Mouse (Mus musculus) G1E-ER4 (cell line): ENCODE measurements around the gene Lrrc57. TPM values are rescaled to one million over a fixed set of nuclear protein-coding genes. Genes with fewer than 3 reads are reported as not detected.
A peak's percentile ranks its signal among the peaks of the same experiment; 100 is the strongest.

ENCODE experiments used
- GATA1 ChIP-seq: IDR thresholded peaks from one replicate; pipeline ENCODE4 v1.8.0; 2012; ENCODE audit warnings: low read length, inconsistent platforms
- polyA plus RNA-seq: library from polyadenylated mRNA; stranded (reverse); fragments of >175 nt; gene quantifications from 2 replicates; pipeline ENCODE4 v1.2.3, GENCODE M21; 2012

The Lrrc57 gene
- 1.3 and 1.9 TPM in 2 replicates for polyA plus RNA-seq

DNA sequence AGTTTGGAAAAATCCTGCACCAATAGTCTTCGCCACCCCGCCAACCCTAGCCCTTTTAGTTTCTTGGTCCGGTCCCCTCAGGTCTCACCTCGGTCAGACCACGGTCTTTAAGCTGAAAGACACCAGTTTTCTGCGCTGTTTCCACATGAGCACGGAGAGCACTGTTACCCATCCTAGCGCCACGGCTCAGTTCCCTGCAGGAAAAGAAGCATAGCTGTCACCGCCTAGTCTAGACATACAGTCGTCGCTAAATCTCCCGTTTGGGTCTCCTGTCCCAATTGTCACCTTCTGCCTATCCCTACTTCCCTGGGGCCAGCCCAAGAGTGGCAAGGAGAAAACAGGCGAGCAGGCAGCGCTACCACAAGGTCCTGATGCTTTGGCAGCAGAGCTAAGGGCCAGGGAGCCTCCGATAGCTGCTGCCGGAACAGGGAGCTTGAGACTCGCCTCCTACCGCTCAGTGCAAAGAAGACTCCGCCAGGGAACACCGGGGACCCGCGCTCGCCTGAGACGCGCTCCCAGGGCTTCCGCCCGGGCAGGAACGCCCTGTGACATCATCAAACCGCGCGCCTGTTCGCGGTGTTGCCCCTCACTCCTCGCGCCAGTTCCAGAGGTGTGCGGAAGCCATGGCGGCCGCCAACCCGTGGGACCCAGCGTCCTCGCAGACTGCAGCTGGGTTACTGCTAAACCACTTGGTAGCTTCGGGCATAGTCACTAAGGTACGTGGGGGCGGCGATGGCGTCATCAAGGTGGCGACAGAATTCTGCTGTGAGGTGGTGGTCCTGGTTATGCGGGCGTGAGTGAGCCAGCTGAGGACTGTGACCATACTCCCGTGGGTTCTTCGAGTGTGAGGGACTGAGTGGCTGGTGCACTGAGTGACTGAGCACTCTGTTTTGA, at the start of gene Lrrc57, which contains the start of gene Haus2:
Gene Lrrc57 (minus strand): TSS at position 691 of the 894 bp plus-strand sequence.
Gene Haus2 (plus strand): TSS at position 554 of the 894 bp plus-strand sequence.
- no peak for TF ChIP-seq GATA1

DNA sequence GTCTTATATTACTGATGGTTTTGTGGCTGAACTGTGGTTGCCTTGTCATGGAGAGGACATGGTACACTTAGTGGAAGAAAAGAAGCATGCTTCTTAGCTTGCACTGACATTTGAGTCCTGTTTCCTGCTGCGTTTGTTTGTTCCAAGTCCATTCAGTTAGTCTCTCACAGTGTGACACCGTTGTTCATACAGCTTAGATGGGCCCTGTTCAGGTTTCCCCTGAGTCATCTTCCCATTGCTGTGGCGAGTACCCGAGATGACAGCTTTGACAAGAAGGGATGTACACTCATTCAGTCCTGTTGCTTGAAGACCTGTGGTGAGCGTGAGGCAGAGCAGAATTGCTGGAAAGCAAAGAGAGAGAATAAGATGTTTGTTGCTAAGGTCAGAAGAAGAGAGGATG, 49.2 kb upstream of the Lrrc57 start:
- no peak for TF ChIP-seq GATA1

DNA sequence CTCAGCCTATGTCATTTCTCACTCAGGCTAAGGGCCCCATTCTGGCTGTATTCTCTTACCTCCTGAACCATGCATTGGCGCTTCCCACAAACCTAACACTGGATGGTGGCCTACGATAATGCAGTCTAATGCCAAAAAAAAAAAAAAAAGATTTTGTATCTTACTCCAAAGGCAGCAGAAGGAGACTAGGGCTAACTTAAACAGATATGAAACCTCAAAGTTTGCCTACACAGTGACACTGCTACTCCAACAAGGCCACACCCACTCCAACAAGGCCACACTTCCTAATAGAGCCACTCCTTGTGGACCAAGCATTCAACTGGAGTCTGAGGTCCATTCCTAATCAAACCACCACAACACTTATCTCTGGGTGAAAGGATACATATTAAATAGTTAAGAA, 47.4 kb upstream of the Lrrc57 start:
- no peak for TF ChIP-seq GATA1

DNA sequence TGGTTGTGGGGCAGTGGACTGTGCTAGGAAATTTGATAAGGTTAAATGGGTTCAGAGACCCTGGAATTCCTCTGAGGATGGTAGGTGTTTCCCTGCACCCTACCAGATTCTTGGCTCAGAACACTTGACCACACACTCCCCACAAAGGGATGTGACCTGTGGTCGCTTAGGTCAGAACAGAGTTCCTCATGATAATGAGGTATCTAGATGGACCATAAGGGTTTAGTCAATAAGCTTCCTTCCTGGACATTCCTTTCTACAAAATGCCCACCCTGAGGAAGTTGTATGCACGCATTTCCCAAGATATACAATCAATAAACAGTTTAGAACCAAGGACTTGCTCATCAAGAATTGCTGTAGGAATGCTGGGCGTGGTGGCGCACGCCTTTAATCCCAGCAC, 46.6 kb upstream of the Lrrc57 start:
- TF ChIP-seq GATA1, result no peak

DNA sequence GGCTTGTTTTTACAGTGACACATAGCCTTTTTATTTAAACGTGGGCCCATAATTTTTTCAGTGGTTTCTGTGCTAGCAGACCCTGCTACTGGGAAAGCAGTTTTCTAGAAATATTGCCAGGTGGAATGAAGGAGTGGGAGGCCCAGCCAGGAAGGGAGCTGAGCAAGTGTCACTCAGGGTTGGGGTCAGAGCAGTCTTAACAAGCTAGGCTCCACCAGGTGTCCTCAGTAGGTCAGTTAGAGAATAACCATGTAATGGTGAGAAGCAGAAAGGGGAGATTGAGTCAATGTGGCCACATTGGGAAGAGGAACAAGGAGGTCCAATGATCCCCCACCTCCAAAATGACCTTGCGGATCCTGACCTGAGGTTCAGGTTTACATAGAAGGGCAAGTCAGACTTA, 45.4 kb upstream of the Lrrc57 start:
- no peak for TF ChIP-seq GATA1

DNA sequence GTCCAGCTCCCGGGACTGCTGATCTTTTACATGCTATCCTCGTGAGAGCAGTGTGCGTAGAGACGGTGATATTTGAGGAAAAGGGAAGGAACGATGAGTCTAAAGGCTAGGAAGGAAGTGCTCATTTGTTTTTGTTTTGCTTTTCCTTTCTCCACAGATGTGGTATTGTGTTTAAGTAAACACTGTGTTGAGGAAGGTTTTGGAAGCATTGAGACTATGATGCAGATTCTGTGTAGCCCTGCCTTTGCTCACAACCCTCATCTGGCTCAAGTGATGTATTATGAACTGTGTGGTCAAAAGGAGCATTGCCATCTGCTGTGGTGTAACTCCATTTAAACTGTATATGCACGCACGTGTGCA, 43.6 kb upstream of the Lrrc57 start:
- TF ChIP-seq GATA1, result no peak

DNA sequence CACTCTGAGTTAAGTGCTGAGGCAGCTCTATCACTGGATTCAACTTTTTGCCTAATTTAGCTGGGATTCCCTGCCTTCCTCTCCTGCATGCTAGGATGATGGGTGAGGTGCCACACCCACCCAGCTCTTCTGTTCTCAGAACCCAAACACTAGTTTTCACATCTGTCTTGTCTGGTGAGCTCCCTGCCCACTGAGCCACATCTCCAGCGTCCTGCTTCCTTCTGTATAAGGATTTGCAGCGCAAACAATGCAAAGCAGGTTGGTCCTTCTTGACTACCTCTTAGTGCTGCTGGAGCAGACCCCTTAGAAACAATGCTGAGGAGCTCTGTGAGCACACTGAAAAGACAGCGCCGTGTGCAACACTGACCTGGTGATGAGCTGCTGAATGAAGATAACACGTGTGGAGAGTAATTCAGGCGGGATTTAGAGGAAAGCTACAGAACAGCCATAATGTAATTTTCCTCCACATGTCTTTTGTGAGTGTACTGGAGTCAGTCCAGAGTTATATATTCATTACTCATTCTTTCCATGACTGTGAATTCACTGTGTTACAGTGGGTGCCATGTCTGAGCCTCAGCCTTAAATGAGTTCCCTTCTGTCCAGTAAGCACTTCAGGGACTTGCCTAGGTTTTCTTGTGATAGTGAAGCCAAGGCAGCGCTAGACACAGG, 43.1 kb upstream of the Lrrc57 start:
- no peak for TF ChIP-seq GATA1

DNA sequence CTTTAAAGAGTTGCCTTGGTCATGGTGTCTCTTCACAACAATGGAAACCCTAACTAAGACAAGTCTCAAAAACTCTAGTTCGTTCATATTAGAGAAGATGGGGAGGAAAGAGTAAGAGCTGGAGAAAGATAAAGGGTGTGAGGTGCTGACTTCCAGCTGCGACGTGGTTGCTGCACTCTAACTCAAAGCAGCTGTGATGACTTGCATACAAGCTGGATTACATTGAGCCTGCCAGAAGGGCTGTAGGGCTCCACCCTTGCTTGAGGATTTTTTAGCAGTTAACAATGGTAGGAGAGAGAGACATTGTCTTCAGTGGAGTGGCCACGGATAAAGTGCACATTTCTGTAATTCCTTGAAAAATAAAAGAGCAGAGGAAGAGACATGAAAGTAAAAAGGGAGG, 37.5 kb upstream of the Lrrc57 start:
- no peak for TF ChIP-seq GATA1

DNA sequence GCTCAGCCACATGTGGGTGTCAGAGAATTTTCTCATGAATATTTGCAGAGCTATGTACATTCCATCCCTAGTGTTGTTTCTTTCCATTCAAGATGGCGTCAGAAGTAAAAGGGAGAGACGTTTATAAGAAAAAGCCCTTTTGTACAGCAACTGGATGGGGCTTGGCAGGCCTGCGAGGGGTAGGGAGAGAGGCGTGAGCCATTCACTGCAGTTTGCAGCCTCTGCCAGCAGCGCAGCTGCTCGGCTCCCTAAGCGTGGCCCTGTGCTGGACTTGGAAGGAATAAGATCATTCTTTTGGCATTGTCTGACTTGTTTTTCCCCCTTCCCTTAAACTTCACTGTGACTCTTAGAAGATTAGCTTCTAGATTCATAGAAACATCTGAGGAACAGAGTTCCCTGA, 34.5 kb upstream of the Lrrc57 start:
- TF ChIP-seq GATA1, result no peak

DNA sequence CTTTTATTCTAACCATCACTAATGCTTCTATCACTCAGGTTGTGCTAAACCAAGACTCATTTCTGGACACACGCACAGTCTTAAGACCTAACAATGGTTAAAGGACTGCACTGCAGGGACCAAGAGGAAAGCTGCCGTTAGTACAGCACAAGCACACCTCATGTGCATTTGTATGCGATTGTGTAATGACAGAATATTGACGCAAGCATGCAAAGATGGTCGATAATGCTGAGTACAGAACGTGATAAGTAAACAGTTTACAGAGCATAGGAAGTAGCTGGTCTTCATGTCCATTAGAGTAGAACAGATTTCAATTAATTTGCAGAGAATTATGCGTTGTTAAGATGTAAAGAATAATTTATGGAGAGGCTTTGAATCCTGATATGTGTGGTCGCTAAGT, 31.5 kb upstream of the Lrrc57 start:
- no peak for TF ChIP-seq GATA1

DNA sequence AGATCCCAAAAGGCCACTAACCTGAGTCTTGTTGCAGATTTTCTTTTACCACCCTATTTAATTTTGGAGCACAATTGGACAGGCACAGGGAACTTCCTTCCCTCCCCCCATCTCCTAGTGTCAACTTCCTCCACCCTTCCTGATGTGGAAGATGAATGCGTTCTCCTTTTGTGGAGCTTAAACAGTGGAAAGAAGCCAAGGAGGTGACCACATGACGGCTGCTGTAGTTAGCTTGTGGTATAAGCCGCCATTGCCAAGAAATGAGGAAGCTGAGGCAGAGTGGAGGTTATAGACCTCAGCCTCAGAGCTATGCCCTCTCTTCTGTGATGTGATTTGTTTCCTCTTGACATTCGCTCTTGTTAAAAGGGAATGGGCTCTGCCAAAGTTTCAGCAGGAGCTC, 22.6 kb upstream of the Lrrc57 start:
- TF ChIP-seq GATA1, result no peak

DNA sequence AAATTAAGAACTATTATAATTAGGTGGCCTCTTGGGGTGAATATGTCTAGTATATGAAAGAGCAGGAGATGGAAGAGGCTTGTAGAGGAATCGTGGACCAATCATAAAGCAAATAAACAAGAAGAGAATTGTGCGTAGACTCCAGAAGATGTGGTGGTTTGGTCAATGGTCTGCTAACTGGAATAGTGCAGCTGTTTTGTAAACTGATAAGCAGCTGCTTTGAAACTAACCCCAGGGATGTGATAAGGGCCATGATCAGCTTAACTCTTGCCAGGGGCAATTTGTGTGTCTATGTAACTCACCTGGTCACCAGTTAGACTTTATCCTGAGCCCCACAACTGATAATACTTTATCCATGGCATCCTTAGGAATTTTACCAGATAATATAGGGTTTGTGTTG, 22.2 kb upstream of the Lrrc57 start:
- TF ChIP-seq GATA1, result peak; percentile 99

DNA sequence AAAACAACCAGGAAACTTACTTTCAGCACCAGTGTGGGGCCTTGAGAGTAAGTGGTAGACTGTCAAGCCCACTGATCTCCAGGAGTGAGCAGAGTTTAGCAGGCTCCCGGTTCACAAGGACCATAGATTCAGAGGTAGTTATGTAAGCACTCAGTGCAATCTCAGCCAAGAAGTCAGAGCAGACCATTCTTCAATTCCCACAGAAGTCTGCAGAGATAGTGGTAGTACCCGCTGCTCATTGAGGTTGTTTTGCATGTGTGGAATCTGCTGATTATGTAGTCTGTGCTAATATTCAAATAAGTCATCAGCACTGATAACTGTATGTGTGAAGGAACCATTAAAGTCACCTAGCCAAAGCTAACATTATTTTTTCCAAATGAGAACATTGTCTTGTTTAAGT, 21.3 kb upstream of the Lrrc57 start:
- no peak for TF ChIP-seq GATA1

DNA sequence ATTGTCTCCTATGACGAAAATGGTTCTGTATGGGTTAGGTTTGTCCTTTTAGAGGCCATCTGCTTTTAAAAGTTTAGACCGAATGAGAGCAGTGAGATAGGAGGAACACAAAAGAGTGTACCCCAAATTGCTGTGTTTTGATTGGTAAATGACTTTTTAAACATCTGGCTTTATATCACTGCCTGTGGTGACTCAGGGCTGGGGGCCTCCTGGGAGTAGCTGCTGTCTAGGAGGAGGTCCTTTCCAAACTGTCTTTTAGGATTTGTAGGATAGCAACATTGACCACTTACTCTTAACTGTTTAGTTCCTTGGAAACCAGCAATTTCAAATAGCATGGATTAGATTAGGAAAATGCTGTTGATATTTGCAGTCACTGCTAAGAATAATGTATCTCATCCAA, 20.9 kb upstream of the Lrrc57 start:
- no peak for TF ChIP-seq GATA1

DNA sequence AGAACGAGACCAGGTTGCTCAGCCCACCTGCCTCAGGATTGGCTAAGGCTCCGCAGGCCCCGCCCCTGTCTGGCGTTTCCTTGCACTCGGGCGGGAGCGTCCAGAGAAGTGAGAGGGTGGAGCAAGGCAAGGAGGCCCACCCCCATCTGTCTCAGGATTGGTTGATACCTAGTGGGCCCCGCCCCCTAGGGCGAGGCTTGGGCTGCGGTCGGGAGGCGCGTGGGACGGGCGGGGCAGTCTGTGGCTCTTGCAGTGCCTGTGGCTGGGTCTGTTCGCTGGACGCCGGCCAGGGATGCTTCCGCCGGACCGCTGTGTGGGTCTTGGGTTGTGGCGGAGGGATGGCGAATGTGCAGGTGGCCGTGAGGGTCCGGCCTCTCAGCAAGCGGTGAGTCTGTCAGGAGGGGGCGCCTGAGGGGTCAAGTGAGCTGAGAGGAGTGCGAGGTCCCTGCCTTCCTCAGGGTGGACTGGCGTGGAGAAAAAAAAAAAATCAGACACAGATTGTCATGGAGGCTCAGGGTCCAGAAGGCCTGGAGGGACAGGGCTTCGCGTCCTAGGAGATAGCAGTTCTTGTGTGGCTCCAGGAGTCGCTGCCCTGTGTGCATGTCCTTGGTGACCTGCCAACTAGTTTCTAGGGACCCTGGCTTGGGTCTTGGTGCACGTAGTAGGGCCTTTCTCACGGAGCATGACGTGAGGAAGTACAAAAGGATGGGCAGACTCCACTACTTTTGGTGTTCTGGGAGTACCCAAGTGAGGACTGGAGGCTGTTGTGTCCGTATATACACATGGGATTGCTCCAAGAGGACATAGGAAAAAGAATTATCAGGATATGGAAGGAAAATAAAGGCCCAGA, 19.8 kb upstream of the Lrrc57 start, which contains the start of gene Stard9:
Gene Stard9 (plus strand): TSS at position 236 of the 850 bp plus-strand sequence.
- TF ChIP-seq GATA1, result no peak

DNA sequence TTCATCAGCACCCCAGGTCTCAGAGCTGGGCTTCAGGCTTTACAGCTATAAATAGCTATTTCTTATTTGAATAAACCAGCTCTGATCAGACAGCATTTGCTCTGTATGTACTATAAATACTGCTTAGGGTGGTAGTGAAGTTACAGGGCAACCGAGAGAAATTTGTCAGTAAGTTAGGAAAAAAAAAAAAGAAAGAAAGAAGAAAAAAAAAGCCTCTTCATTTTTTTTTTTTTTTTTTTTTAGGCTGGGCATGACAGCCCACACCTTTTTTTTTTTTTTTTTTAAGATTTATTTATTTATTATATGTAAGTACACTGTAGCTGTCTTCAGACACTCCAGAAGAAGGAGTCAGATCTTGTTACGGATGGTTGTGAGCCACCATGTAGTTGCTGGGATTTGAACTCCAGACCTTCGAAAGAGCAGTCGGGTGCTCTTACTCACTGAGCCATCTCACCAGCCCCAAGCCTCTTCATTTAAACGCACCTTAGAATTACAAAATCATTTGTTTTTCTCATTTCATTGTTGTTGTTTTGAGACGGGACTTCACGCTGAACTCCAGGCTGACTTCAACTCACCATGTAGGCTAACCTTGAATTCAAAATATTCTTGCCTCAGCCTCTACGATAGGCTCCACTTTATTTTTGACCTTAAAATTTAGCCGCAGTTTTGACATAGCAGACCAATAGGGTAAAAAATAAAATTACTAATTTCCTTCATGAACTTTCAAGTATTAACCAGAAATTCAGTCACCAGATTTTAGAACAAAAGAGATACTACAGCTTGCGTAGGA, 19.0 kb upstream of the Lrrc57 start:
- no peak for TF ChIP-seq GATA1
